Mouse (Mus musculus) embryo, embryonic 11 days (tissue): ENCODE measurements around the gene Tcte3.
"Not testable (repeated sequence)": the region's sequence is repeated elsewhere in the genome, so short reads cannot be mapped to it uniquely, and the experiment has no call there.

ENCODE experiments used
- DNase-seq: peaks from one replicate; pipeline ENCODE4 v3.0.0-alpha.2; 2015

The Tcte3 gene

GRCm38 (mm10) chr17:15041175-15041729 is at the start of gene Tcte3, which contains the start of the genes Ermard and Gm3448:
Gene Tcte3, minus strand, starts transcription at chr17:15041488.
Gene Ermard, plus strand, starts transcription at chr17:15041208.
Gene Gm3448, minus strand, starts transcription at chr17:15041537.
- DNase-seq, result not testable (repeated sequence)

DNA sequence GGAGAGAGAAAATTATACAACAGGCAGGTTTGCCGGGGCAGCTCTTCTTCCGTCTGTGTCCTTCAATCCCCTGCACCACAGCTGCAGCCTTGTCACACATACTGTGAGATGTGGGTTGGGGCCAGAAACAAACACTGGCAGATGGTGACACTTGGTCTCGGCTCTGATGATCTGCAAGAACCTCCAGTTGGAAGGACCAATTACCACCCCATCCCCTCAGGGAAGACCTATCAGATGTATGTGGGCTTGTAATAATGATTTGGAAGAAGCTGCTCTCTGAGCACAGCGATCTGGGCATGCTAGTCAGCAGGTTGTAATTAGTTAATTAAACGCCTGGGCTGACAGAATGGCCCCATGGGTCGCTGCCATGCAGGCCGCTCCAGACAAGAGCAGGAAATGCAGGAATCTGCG is 47.3 kb upstream of the Tcte3 start:
- DNase-seq, result peak; percentile 46

- DNase-seq, result no peak
These were observed 46.9 kb upstream of the Tcte3 start for GRCm38 (mm10) chr17:15088166-15088565.

- no peak for DNase-seq
These were observed 43.7 kb upstream of the Tcte3 start for GRCm38 (mm10) chr17:15085006-15085405.

- DNase-seq, result no peak
These were observed 43.0 kb upstream of the Tcte3 start for GRCm38 (mm10) chr17:15084226-15084848.

- no peak for DNase-seq
These were observed 36.2 kb upstream of the Tcte3 start for GRCm38 (mm10) chr17:15077536-15077935.

DNA sequence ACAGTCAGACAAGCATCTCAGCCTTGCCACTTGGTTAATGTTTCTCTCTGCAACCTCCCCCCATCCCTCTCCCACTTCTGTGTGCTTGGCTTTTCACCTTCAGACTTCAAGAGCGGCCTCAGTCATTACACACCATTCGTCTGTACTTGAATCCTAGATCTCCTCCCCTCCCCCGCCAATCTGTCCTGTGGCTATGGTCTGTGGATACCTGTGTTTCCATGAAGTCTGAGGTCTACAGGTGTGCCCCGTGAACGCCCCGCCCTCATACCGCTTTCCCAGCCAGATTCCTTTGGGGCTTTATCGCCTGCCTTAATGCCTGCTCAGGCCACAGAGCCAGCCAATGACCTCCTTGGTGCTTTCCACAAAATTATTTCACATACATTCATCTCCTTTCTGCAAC is 33.7 kb upstream of the Tcte3 start:
- DNase-seq, result no peak

DNA sequence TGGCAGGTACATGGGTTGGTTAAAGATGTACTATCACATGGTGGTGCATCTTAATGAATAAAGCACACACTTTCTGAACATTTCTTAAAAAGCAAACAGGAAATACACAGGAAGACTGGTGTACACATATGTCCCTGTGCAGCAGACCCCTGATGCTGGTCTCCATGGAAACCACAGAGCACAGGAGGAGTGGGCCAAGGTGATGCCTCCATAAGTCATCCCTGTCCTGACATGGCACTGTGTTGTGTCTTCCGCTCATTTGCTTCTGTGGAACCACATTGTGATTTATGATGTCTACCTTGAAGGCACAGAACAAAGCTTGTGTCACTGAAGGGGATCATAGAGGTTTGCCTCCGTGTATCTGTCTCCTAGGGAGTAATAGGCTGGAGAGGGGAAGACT is 30.9 kb upstream of the Tcte3 start:
- no peak for DNase-seq

DNA sequence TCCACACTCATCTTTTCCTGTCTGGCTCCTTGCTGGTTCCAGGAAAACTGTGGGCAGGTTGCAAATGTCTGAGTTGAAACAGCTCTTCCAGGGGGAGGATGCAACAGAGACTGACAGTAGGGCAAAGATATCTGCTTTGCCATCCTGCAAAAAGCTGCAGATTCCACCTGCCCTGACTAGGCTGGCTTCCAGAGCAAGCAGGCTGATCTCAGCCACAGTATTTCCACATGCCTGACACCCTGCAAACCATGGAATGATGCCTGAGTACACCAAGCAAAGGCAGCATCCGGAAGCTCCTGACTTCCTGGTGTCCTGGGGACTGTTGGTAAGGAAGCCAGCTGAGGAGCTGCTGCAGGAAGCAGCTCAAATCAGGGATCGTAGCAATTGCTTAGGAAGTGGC is 27.8 kb upstream of the Tcte3 start:
- no peak for DNase-seq

GRCm38 (mm10) chr17:15068040-15068792 is 26.9 kb upstream of the Tcte3 start:
- no peak for DNase-seq

DNA sequence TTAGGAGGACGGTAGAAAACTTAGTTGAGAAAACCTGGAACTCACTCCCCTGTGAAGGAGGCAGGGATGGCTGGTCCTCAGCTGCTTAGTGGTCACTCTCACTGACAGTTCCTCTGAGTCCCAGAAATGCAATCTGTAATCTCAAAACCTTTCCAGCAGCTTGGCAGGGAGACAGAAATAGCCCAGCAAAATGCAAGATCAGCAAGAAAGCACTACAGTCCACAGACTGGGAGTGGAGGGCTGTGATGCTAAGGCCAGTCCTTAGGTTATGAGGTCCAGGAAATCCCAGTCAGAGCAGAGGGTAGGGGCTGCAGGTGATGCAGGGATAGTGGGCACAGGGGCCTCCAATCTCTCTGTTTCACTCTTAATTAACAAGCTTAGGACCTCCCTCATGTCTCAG is 25.6 kb upstream of the Tcte3 start:
- no peak for DNase-seq

GRCm38 (mm10) chr17:15066066-15066465 is 24.8 kb upstream of the Tcte3 start:
- DNase-seq, result peak; percentile 71

DNA sequence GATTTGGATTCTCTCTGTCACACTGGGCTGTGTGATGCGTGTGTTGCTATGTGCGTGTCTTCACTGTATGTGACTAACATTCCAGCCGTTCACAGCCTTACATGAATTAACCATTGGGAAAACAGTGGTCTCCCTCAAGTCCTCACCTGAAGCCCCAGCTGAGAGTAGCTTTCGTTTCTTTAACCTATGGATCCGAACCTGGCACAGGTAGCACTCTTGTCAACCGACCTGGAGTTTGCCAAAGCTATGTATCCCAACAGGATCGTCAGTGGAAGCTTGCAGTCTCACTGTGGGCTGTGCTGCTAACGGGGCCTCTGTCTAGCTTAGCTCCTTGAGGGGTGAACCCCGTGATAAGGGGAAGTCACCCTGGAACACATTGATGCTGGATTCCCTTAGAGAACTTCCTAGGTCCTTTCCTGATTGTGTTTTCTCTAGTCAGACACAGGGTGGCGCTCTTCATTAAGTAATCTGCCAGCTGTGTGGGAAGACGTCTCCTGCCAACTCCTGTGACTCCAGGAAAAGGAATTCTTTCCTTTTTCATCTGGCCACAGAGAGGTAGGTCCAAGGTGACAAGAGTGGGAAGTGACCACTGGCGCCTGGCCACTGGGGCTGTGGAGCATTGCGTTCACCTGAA is 24.2 kb upstream of the Tcte3 start:
- DNase-seq, result peak; percentile 83

GRCm38 (mm10) chr17:15060356-15060755 is 19.1 kb upstream of the Tcte3 start:
- no peak for DNase-seq

- DNase-seq, result no peak
These were observed 18.4 kb upstream of the Tcte3 start for GRCm38 (mm10) chr17:15059646-15060045.

DNA sequence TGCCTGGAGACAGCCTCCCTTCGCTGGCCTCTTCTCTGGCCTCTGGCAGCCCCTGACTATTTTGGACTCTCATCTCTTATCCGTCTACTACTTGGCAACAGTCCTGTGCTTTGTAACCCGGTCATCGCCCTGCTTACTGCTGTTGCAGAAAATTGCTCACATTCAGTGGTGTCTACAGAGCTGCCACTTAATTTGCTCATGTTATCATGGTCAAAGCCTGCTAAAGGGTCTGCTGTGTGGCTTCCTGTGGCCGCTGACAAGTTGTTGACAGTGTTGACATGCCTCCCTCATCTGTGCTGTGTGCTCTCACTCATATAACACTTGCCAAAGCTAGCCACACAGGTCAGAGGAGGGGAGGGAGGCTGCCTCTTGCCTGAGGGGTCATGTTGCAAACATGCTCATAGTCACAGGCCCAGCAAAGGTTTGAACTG is 16.9 kb upstream of the Tcte3 start:
- no peak for DNase-seq

- DNase-seq, result no peak
These were observed 14.6 kb upstream of the Tcte3 start for GRCm38 (mm10) chr17:15055925-15056324.

GRCm38 (mm10) chr17:15053829-15054200 is 12.5 kb upstream of the Tcte3 start:
- not testable (repeated sequence) for DNase-seq

- DNase-seq, result not testable (repeated sequence)
These were observed 12.0 kb upstream of the Tcte3 start for GRCm38 (mm10) chr17:15053183-15053828.

DNA sequence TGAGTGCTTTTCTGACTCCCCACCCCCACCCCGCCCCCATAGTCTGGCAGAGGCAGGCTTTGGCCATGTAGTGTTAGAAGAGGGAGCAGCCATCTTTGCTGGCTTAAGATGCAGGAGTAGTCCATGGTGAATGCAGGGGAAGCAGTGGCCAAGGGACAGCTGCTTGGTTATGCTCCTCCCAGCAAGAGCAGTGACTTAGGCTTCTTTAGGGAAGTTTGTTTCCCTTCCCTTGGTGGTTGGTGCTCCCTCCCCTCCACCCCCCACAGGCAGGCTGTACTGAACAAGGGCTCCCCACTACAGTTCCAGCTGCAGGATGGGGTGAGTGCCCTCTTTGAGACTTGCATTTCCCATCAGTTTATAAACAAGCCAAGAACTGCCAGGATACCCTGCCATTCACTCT is 11.5 kb upstream of the Tcte3 start:
- DNase-seq, result not testable (repeated sequence)

- DNase-seq, result not testable (repeated sequence)
These were observed 9.1 kb upstream of the Tcte3 start for GRCm38 (mm10) chr17:15050338-15050737.

- not testable (repeated sequence) for DNase-seq
These were observed 833 bp downstream of the Tcte3 start for GRCm38 (mm10) chr17:15040455-15040854.

DNA sequence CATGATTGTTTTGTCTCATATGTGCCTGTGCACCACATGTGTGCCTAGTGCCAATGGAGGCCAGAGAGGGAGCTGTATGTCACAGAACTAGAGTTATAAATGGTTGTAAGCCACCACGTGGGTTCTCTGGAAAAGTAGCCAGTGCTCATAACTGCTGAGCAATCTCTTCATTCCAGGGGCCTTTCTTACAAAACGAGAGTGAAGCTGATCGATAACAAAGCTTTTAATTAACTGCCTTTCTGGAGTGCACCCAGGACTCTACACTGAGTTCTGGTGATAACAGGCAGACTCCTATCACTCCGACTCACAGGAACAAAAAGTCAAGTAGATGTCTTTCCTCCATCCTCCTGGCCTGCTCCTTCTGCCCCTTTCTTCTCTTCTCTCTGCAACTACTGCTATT is 9.9 kb downstream of the Tcte3 start:
- DNase-seq, result not testable (repeated sequence)
